Mouse (Mus musculus) ovary, postnatal 36 days (tissue): ENCODE data around the gene Aanat.

ENCODE experiments used
- DNase-seq: peaks from one replicate; pipeline ENCODE4 v3.0.0; 2022; ENCODE audit warnings: low spot score, mixed read lengths

The Aanat gene

GRCm38 (mm10) chr11:116574982-116575381 lies 11.2 kb upstream of the Aanat start:
- no peak for DNase-seq

- no peak for DNase-seq
Measured at GRCm38 (mm10) chr11:116575396-116575795, 10.8 kb upstream of the Aanat start.

GRCm38 (mm10) chr11:116579280-116579679 lies 7.0 kb upstream of the Aanat start:
- no peak for DNase-seq

- no peak for DNase-seq
Measured at GRCm38 (mm10) chr11:116580031-116580652, 6.1 kb upstream of the Aanat start.

GRCm38 (mm10) chr11:116580711-116581375 lies 5.4 kb upstream of the Aanat start:
- peak; percentile 60 for DNase-seq

GRCm38 (mm10) chr11:116581376-116581814 lies 4.8 kb upstream of the Aanat start, which contains the start of gene Ube2o:
Gene Ube2o (minus strand): TSS chr11:116581447.
- DNase-seq: peak; percentile 87

- no peak for DNase-seq
Measured at GRCm38 (mm10) chr11:116585682-116586081, 550 bp upstream of the Aanat start.

GRCm38 (mm10) chr11:116586801-116587631 lies 784 bp downstream of the Aanat start:
- peak; percentile 71 for DNase-seq

GRCm38 (mm10) chr11:116589020-116589531 lies 2.8 kb downstream of the Aanat start:
- no peak for DNase-seq

GRCm38 (mm10) chr11:116589574-116589973 lies 3.3 kb downstream of the Aanat start:
- no peak for DNase-seq

- no peak for DNase-seq
Measured at GRCm38 (mm10) chr11:116591621-116592020, 5.4 kb downstream of the Aanat start.

- DNase-seq: peak; percentile 91
Measured at GRCm38 (mm10) chr11:116592428-116592827, 6.2 kb downstream of the Aanat start.

- no peak for DNase-seq
Measured at GRCm38 (mm10) chr11:116593345-116593744, 7.1 kb downstream of the Aanat start.

GRCm38 (mm10) chr11:116596766-116597165 lies 10.5 kb downstream of the Aanat start:
- DNase-seq: no peak

GRCm38 (mm10) chr11:116598193-116598592 lies 12.0 kb downstream of the Aanat start:
- DNase-seq: no peak

GRCm38 (mm10) chr11:116599230-116599629 lies 13.0 kb downstream of the Aanat start:
- DNase-seq: no peak

GRCm38 (mm10) chr11:116601166-116601565 lies 14.9 kb downstream of the Aanat start:
- DNase-seq: no peak

- DNase-seq: no peak
Measured at GRCm38 (mm10) chr11:116602043-116602442, 15.8 kb downstream of the Aanat start.

GRCm38 (mm10) chr11:116603339-116603738 lies 17.1 kb downstream of the Aanat start:
- DNase-seq: no peak

- DNase-seq: no peak
Measured at GRCm38 (mm10) chr11:116604097-116604496, 17.9 kb downstream of the Aanat start.

- no peak for DNase-seq
Measured at GRCm38 (mm10) chr11:116607717-116608116, 21.5 kb downstream of the Aanat start.

GRCm38 (mm10) chr11:116609965-116610630 lies 23.9 kb downstream of the Aanat start:
- no peak for DNase-seq
